Mouse (Mus musculus): ENCODE measurements at regions not wholly inside any gene's neighbourhood (a gene's known extent, or its start where the extent isn't known, plus 50 kb on each side); places are given as distances from the start of the nearest gene placed in this dataset.
A peak's percentile ranks its signal among the peaks of the same experiment; 100 is the strongest.

DNA sequence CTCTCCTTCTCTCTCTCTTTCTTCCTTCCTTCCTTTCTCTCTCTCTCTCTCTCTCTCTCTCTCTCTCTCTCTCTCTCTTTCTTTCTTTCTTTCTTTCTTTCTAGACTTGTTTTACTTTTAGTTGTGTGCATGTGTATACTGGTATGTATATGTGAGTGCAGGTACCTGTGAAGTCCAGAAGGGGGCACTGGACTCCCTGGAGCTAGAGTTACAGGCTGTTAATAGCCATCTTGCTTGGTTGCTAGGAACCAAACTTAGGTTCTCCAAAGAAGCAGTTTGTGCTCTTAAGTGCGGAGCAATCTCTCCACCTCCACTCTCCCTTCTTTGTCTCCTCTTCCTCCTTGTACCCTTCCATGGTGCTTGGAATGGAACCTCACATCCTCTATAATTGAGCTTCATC, 77.2 kb downstream of the Gm10604 start:
- DNase-seq: no peak

DNA sequence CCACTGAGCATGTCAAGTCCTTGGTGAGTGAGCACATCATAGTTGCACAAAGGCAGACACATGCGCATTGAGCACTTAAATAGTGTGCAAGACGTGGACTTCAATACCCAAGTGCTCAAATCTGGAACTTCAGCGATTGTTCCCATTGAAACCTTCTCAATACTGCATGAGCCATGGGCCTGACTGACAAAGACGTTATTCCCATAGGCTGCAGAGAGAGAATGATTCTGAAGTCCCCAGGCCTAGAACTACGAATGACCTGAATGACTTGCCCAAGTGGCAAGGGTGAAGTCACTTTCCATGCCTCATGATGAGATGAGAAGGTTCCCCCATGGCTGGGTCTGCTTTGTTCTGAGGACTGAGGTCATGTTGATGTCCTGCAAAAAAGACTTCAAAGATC, 77.7 kb downstream of the Gm10604 start:
- no peak for DNase-seq

DNA sequence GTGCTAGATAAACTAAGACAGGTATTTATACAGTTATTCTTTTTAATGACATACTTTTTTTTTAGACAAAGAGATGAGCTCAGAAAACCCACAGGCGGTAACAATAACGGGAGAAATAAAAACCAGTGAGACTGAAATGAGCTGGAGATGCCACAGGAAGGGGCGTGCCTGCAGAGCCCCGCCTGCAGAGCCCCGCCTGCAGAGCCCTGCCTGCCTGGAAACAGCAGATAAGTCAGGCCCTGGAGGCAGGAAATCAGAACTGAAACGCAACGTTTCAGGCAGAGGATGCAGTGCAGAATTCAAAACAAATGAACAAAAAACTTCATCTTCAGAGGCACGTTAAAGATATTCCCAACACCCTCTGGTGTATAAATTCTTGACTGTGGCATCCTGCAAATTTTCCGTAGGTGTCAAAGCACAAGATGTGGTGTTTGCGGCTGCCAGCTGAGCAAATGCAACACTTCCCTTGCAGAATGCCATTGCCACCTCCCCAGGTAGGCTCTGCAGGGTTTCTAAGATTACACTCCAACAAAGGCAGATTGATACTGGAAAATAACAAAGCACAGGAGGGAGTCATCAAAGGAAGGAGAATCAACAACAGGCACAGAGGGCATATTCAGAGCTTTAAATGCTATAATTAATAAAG, 81.0 kb downstream of the Gm10604 start:
- DNase-seq: peak; percentile 34 to 52

DNA sequence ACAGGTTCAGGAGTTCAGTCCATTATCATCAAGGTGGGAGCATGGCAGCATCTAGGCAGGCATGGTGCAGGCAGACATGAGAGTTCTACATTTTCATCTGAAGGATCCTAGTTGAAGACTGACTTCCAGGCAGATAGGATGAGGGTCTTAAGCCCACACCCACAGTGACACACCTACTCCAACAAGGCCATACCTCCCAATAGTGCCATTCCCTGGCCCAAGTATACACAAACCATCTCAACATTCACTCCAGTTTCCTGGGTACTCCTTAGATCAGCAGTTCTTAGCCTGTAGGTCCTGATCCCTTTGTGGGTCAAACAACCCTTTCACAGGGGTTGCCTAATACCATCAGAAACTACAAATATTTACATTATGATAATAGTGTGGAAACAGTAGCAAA, 83.8 kb downstream of the Gm10604 start:
- no peak for DNase-seq

DNA sequence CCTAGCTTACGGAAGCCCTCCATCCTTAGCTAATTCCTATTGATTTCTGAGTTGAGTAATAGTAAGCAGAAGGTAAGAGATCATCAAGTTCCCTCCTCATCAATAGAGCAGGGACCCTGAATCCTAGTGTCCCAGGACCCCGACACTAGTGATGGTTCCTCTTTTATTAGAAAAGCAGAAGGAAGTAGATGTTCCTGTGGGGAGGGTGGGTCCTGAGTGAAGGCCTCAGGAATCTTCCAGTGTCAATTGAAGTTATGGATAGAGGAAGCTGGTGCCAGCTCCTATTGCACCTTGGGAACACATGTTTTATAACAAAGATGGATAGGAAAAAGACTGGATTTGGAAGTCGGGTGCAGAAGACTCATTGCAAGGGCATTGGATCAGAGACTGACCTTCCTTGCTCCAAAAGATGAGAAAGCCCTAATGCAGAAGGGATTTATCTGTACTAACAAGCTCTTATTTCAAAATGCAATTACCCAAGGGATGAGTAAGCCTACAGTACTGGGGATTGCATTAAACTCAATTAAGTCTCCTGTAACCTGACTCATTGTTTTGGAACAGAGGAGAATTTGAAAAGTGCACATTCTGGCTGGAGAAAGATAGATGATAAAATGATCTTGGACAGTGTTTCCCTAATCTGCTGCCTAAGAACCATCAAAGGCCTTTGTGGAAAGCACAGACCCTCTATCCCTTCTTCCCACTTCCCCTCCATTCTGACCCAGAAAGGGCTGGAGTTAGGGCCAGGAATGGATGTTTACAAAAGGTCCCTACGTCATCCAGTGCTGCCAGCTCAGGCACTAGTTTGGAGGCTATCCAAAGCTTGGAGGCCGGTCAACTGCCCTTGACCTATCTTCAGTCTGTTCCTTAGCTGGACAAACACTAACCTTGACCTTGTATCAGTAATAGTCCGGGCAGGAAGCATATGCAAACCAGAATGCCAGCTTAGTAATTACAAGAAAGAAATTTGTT, 84.9 kb downstream of the Gm10604 start:
- peak; percentile 42 to 50 for DNase-seq

DNA sequence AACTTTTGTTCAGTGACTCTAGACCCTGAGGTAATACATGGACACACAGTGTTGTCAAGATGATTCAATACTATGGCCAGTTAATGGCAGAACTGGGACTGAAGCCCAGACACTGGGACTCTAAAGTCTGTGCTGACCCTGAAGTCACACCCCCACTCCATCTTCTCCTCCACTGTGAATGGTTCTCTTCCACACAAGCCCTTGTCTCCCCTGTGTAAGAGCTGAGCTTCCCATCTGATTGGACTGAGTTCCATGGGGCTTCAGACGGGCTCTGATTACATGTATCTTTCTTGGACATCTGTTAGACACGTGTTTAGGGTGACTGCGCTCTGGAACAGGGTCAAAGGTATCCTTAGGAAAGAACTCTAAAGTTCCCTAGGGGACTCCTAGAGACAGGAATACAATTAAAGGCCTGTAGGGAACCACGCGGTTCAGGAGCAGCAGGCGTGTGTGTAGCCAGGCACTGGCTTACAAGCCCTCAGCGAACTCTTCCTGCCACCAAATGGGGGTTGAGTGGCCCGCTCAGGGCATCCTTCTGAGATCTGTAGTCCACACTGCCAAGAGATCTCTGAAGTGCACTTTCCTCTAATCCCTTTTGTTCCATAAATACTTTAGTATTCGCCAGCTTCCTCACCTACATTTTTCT, 87.4 kb downstream of the Gm10604 start:
- no peak for DNase-seq

DNA sequence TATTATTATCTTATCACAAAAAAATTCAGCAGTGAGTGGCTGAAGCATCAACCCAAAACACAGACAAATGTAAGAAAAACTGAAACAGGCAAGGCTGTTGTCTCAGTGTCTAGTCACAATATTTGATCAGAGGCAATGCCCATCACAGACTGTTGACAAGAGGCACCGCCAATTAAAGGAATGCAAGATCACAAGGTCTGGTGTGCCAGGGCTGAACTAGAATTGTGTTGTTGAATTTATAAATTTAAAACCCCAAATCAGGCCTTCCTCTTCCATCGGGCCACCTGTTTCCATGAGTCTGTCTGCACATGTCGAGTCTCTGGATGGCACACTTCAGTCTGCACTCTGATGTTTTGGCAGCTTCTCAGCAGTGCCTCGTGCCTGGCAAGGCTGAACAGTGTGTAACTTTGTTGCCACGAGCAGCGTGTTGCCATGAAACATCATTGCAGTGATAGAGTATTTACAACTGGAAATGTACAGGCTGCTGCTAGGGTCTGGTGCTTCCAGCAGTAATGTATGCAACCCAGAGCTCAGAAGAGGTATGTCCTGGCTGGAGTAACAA, 91.9 kb downstream of the Gm10604 start:
- DNase-seq: peak; percentile 26 to 50

DNA sequence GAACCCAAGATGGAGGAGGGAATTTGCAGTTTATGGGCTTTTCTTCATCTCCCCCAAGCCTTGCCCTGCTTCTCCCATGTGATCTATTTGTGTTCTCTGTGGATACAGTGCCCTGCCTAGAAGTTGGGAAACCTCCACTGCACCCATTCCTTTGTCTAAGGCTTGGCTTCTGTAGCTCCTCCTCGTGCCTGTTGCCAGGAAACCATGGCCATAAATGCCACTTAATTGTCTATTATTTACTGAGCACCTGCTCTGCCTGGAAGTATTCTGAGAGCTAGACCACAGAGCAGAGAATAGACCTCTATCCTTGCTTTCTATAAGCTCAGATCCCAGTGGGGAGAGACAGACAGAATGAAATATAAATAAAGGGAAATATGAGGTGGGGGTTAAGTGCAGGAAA, 93.7 kb downstream of the Gm10604 start:
- no peak for DNase-seq

DNA sequence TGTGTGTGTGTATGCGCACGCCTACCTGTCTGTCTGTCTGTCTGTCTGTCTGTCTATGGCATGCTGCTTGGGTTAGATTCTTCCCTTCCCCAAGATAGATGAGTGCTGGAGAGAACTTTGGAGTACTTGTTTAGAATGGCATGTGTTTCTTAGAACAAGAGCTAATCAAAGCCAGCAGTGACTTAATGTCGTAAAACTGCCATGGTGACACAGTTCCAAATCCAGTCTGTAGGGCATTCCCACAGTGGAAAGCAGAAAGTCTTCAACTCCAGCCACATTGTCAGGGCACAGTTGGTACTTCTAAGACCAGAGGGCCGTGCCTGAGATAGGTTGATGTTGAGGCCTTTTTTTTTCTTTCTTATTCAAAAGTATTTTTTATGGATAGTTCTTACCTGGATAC, 95.6 kb downstream of the Gm10604 start:
- DNase-seq: peak in 1 of 2 experiments; percentile 31

DNA sequence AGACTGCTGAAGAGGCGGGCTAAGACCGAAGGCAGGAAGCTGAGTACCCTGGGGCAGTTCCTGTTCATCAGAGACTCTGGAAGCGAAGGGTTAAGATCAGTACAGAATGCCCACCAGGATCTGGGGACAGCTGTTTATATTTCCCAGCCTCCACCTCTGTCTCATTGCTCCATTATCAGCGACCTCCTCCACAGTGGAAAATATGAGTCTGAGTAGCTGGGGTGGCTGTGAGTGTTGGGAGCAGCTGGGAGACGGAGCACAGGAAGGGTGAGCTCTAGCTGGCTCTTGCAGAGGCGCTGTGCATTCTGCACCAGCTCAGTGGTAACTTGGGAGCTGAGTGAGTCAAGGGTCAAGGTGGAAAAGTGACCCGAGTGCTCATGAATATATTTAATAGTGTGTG, 96.2 kb downstream of the Gm10604 start:
- DNase-seq: peak; percentile 42 to 72

DNA sequence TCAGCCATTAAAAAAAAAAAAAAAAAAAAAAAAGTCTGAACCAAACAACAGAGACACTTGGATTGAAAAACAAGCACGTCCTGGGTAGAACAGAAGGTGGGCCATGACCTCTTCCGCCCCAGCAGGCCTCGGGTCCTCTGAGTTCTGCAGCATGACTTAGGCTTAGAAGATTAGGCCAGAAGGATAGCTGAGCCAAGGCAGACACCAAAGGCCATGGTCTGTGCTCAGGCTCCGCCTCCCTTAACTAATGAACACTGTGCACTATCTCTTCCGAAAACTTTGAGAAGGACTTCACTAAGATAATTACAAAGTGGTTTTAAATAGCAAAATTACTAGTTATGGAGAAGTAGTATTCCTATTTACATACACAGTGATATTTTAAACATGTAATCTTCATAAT, 97.8 kb downstream of the Gm10604 start:
- DNase-seq: no peak

DNA sequence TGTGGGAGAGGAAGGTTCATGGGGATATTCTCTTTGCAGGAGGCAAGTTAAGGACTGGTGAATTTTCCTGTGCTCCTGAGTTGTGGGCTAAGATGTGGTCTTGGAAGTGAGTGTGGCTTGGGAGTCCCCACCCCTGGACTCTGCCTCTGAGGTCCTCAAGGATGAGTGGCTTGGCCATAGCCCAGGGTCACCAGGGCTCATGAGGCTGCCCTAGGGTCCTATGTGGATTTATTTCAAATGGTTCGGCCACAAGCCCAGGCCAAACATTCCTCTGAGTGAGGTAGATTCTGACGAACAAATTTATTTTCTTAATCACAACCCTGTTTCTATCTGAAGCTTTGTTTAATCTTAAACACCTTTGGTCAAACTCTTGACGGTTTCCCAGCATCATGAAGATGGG, 98.4 kb downstream of the Gm10604 start:
- DNase-seq: no peak

DNA sequence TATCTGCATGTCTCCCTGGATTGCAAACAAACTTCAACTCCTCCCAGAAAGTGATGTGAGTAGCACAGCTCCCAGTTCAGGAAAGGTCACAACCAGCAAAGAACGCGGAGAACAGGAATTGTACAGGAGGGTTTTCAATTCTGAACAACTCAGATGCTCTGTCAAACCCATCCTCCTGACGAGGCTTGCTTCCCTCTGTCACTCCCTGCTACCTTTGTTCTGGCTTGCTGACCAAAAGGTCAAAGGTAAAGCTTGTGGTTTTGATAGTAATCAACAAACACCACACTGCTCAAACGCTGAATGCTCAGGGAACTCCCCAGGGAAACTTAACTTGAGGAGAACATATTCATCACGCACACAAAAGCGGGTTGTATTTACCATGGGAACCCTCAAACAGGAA, 102.4 kb downstream of the Gm10604 start:
- DNase-seq: no peak

DNA sequence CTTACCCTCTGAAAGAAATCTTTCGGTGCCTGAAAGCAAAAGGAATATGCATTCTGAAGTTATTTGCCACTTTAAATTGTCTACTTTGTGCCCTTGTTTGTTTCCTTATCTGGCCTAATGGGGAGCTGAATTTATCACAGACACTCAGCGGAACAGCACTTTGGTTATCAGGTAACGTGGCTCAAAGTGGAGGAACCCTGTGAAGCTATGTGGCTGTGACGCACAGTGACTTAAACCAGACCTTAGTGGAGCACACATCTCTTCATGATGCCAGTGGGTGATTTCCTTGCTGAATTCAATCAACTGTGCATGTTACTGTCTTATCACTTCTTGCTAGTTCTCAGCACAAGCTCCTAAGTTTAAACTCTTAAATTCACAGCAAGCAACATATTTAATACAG, 103.1 kb downstream of the Gm10604 start:
- no peak for DNase-seq

DNA sequence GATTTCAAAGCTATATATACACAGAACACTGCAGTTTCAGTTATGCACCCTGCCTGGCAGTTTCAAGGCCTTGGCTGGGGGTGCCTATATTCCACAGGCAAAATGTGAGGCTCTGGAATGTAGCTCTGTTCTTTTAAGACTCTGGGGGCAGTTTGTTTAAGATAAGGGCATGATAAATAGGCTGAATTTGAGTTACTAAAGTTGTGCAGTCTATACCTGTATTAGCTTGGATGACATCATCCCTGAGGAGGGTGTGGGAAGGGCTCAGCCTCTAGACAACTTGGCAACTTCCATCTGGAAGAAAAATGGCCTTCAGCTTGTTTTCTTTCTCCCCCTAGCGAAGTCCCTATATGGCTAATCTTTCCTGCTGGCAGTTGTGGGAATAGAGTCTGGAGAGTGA, 105.1 kb downstream of the Gm10604 start:
- DNase-seq: no peak

DNA sequence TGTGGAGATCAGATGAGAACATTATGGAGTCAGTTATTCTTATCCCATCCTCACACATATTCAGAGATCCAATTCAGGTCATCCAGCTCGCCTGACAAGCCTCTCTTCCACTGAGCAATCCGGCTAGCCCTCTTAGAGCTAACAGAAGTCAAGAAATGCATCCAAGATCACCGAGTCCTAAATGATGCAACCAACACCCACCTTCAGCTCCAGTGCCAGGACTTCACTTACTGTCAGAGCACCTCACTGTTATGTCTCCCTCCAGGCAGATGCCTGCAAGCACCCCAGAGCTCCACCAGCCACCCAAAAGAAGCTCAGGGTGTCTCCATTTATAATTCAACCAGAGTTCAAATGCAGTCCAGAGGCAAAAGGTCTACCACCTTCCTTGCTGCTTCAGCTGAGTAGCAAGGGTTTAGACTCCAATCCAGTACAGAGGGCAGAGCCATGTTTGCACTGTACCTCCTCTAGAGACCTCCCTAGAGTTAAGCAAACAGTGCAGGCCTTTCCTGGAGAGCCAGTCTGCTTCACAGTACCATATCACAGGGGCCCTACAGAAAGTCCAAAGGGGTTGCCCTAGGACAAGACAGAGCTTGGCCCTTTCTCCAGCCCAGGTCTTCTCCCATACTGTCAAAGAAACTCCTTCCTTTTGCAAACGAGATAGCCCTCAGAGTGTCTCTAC, 106.3 kb downstream of the Gm10604 start:
- no peak for DNase-seq

DNA sequence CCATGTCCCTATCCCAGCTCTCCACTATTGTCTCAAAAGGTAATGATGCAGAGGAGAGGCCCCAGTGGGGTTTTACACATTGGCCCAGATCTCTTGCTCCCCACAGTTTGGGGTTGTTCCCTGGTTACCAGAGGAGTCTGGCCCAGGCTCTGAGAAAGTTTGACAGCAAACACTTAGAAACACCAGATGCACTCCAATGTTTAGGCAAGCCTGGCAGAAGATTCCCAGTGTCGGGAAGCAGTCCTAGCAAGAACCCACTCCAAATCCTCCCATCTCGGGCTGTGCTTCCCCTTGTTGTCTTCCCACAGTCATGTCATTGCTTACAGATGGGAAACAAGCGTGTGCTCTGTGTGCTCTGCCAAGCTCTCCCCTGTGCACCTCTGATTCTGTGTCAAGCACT, 109.0 kb downstream of the Gm10604 start:
- peak; percentile 42 to 68 for DNase-seq

DNA sequence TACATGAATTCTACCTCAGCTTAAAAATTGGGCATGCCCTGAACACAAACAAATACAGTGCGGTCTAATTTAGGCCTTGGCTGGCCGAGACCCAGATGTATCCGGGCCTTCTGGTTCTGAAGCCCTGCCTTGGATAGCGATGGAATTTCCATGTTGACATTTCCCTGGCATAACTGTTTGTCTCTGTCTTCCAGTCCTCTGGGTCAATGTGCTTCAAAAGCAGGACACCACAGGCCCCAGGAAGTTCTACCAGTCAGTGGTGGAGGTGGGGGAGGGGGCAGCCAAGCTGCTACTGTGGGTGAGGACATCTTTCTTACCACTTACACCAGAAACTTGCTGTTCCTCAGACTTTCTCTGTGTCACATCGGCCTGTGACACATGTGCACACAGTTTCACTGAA, 111.3 kb downstream of the Gm10604 start:
- DNase-seq: peak; percentile 46 to 70

DNA sequence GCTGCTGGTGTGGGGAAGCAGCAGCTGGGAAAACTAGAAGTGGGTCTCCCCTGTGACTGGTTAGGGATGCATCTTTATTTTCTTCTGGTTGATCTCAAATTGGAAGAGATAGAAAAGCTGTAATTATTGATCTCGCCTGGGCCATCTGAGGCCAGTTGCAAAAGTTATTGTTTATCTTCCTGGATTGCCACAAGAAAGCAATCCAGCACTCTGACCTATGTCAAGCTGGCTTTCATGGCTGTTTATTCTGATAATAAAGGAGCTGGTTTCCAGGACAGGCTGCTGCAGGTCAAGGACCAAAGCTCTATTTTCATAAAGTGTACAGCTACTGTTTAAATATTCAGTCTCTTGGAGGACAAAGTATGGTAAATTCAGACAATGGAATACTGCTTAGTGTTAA, 112.5 kb downstream of the Gm10604 start:
- DNase-seq: no peak
